Mouse (Mus musculus) kidney, adult 8-10 months (tissue): ENCODE results near the gene Gm3625.
"Not testable (repeated sequence)": the region's sequence is repeated elsewhere in the genome, so short reads cannot be mapped to it uniquely, and the experiment has no call there.

Experiments
- DNase-seq, 2 experiments: peaks; one replicate each; pipeline ENCODE4 v3.0.0; 2022

The Gm3625 gene

GRCm38 (mm10) chr12:4553704-4554103, 39.0 kb downstream of the Gm3625 start:
- DNase-seq, result not testable (repeated sequence)

GRCm38 (mm10) chr12:4548053-4549013, 44.4 kb downstream of the Gm3625 start:
- DNase-seq, result peak; percentile 52 to 72

- no peak for DNase-seq
Measured at GRCm38 (mm10) chr12:4547557-4547956, 45.2 kb downstream of the Gm3625 start.

- no peak for DNase-seq
Measured at GRCm38 (mm10) chr12:4546491-4546890, 46.2 kb downstream of the Gm3625 start.

- DNase-seq, result no peak
Measured at GRCm38 (mm10) chr12:4545425-4545824, 47.3 kb downstream of the Gm3625 start.

GRCm38 (mm10) chr12:4544400-4544919, 48.3 kb downstream of the Gm3625 start:
- no peak for DNase-seq
